Mouse (Mus musculus): ENCODE data around the gene Prkg1.
A peak's percentile ranks its signal among the peaks of the same experiment; 100 is the strongest.
"Not testable (repeated sequence)": the region's sequence is repeated elsewhere in the genome, so short reads cannot be mapped to it uniquely, and the experiment has no call there.

Prkg1 gene

GRCm38 (mm10) chr19:31337163-31337862 is 427.5 kb downstream of the Prkg1 start:
- DNase-seq (ENCODE audit: extremely low spot score, low read depth, low spot score): no peak

- DNase-seq (ENCODE audit: extremely low spot score, low read depth, low spot score): no peak
These were observed 428.5 kb downstream of the Prkg1 start for GRCm38 (mm10) chr19:31336381-31336780.

GRCm38 (mm10) chr19:31329893-31330292 is 434.9 kb downstream of the Prkg1 start:
- no peak for DNase-seq (ENCODE audit: extremely low spot score, low read depth, low spot score)

GRCm38 (mm10) chr19:31304760-31305159 is 460.1 kb downstream of the Prkg1 start:
- no peak for DNase-seq (ENCODE audit: extremely low spot score, low read depth, low spot score)

- DNase-seq (ENCODE audit: extremely low spot score, low read depth, low spot score): no peak
These were observed 473.6 kb downstream of the Prkg1 start for GRCm38 (mm10) chr19:31291231-31291630.

- DNase-seq (ENCODE audit: extremely low spot score, low read depth, low spot score): peak; percentile 42
These were observed 480.3 kb downstream of the Prkg1 start for GRCm38 (mm10) chr19:31284581-31284980.

- no peak for DNase-seq (ENCODE audit: extremely low spot score, low read depth, low spot score)
These were observed 480.7 kb downstream of the Prkg1 start for GRCm38 (mm10) chr19:31284126-31284525.

- DNase-seq (ENCODE audit: extremely low spot score, low read depth, low spot score): no peak
These were observed 481.2 kb downstream of the Prkg1 start for GRCm38 (mm10) chr19:31283617-31284016.

GRCm38 (mm10) chr19:31279797-31280486 is 484.9 kb downstream of the Prkg1 start:
- no peak for DNase-seq (ENCODE audit: extremely low spot score, low read depth, low spot score)

- no peak for DNase-seq (ENCODE audit: extremely low spot score, low read depth, low spot score)
These were observed 502.4 kb downstream of the Prkg1 start for GRCm38 (mm10) chr19:31262438-31262837.

GRCm38 (mm10) chr19:31260494-31260893 is 504.3 kb downstream of the Prkg1 start:
- no peak for DNase-seq (ENCODE audit: extremely low spot score, low read depth, low spot score)

- no peak for DNase-seq (ENCODE audit: extremely low spot score, low read depth, low spot score)
These were observed 509.1 kb downstream of the Prkg1 start for GRCm38 (mm10) chr19:31255780-31256179.

GRCm38 (mm10) chr19:31232410-31232809 is 532.4 kb downstream of the Prkg1 start:
- DNase-seq (ENCODE audit: extremely low spot score, low read depth, low spot score): no peak

- DNase-seq (ENCODE audit: extremely low spot score, low read depth, low spot score): no peak
These were observed 536.4 kb downstream of the Prkg1 start for GRCm38 (mm10) chr19:31228385-31228784.

GRCm38 (mm10) chr19:31223457-31223856 is 541.4 kb downstream of the Prkg1 start:
- DNase-seq (ENCODE audit: extremely low spot score, low read depth, low spot score): no peak

GRCm38 (mm10) chr19:31219261-31219660 is 545.6 kb downstream of the Prkg1 start:
- DNase-seq (ENCODE audit: extremely low spot score, low read depth, low spot score): not testable (repeated sequence)

- no peak for DNase-seq (ENCODE audit: extremely low spot score, low read depth, low spot score)
These were observed 554.0 kb downstream of the Prkg1 start for GRCm38 (mm10) chr19:31210850-31211249.

- DNase-seq (ENCODE audit: extremely low spot score, low read depth, low spot score): no peak
These were observed 554.4 kb downstream of the Prkg1 start for GRCm38 (mm10) chr19:31210449-31210848.

GRCm38 (mm10) chr19:31199583-31199982 is 565.2 kb downstream of the Prkg1 start:
- DNase-seq (ENCODE audit: extremely low spot score, low read depth, low spot score): no peak

- no peak for DNase-seq (ENCODE audit: extremely low spot score, low read depth, low spot score)
These were observed 566.4 kb downstream of the Prkg1 start for GRCm38 (mm10) chr19:31198461-31198860.

GRCm38 (mm10) chr19:31197076-31197475 is 567.8 kb downstream of the Prkg1 start:
- DNase-seq (ENCODE audit: extremely low spot score, low read depth, low spot score): no peak

- no peak for DNase-seq (ENCODE audit: extremely low spot score, low read depth, low spot score)
These were observed 576.1 kb downstream of the Prkg1 start for GRCm38 (mm10) chr19:31188559-31189218.

Measured in hindlimb bud, embryonic 11.5 days (tissue).